Mouse (Mus musculus) thymus, adult 18-20 months (tissue): Measurements from ENCODE around the gene Supt4a.

Source experiments
- DNase-seq, 2 experiments: peaks; one replicate each; pipeline ENCODE4 v3.0.0; 2022; ENCODE audit warnings: mixed read lengths in 2 of 2

Supt4a gene

GRCm38 (mm10) chr11:87737175-87737740 is at the start of gene Supt4a:
Gene Supt4a, plus strand, starts transcription at chr11:87737552.
- DNase-seq, result peak; percentile 93 to 95

DNA sequence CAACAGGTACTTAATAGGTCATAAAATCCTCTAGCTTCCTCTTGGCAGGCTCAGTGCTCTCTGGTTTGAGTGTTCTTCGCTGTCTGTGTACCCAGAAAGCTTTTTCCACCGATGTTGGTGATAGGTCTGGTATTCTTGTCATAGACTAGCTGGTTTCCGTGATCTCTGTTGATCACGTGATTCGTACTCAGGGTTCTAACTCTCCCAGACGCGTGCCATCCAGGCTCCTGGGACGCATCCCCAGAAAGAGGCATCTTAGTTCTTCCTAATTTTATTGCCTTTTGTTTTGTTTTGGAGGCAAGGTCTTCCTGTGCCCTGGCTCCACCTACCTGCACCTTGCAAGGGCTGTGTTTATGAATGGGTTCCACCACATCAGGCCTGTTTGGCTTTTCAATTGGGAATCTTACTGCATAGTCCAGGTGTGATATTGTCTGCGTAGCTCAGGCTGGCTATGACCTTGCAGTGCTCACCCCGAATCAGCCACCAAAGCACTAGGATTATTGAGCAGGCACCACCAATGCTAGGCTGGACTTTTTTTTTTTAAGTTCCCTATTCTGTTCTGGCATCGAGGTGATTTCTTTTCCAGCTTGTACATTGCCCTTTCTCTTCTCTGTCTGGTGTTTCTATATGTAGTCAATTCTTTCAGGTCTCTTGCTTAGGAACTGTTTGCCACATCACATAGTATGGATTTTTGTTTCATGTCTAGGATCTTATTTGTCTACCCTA is 48.7 kb upstream of the Supt4a start:
- no peak for DNase-seq

GRCm38 (mm10) chr11:87689402-87689808 is 47.9 kb upstream of the Supt4a start:
- no peak for DNase-seq

- DNase-seq, result no peak
Observed at GRCm38 (mm10) chr11:87690054-87690740, 47.2 kb upstream of the Supt4a start.

DNA sequence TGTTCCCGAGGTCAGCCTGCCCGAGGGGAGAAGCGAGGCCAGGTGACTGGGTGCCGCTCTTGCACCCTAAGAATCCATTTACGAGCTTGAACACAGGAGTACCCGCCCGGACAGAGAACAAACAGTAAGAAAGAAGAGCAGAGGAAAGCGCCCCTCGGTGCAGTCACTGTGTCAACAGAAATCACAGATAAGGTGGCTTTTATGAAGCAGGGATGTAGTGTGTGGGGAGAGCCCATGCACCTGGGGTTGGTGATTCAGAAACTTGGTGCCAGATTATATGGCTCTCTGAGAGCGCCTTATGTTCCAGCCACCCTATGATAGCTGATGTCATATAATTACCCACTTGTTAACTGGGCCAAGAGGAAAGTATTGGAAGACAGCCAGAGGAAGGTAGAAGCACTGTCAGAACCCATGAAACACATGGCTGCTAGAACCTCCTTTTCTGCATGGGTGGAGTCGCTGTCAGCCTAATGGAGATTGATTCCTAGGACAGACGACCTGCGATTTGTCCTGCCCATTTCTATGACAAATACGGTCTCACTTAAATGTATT is 40.1 kb upstream of the Supt4a start:
- no peak for DNase-seq

DNA sequence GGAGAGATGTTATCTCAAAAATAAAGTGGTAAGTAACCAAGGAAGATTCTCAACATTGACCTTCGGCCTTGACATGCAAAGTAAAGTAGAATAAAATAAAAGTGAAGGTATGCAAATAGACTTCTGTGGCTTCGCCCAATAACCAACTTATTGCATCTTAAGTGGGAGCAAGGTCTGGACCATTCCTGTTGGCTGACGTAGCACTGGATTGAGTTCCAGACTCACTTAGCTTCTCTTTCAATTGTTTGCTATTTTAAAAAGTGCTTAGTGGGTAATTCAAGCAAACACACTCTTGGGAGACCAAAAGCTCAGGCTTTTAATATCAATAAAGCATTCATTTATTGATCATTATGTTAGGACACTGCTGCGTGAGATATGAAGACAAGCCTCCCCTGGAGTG is 39.2 kb upstream of the Supt4a start:
- DNase-seq, result no peak

GRCm38 (mm10) chr11:87701108-87701507 is 36.2 kb upstream of the Supt4a start:
- DNase-seq, result no peak

- no peak for DNase-seq
Observed at GRCm38 (mm10) chr11:87701877-87702620, 35.3 kb upstream of the Supt4a start.

DNA sequence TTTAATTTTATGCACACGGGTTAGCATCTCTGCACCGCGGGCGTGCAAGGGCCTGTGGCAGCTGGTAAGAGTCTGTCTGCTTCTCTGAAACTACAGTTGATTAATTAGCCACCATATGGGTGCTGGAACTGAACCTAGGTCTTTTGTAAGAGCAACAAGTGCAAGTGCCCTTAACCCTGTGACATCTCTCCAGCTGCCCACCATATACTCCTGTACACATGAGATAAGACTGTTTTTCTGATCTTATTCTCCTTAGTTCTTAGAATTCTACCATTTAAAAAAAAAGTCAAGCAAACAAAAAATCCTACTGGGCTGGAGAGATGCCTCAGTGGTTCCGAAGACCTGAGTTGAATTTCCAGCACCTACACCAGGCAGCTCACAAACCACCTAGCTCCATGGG is 33.7 kb upstream of the Supt4a start:
- no peak for DNase-seq

DNA sequence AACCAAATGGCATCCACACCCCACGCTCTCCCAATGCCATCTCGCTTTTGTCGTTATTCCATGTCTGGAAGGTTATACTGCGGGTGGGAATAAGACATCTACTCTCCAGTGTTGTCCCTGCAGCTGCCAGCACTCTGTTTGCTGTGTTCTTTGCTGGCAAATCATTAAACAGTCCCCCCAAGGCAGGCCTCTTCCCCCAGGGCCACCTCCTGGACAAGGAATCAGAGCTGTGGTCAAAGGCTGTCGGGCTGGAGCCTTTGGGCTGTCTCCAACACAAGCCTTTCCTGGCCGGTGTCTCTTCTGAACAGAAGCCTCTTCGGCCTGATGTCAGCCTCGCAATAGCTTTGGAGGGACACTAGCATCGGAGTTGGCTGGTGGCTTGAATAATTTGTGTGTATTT is 33.1 kb upstream of the Supt4a start:
- DNase-seq, result no peak

- no peak for DNase-seq
Observed at GRCm38 (mm10) chr11:87707570-87707969, 29.8 kb upstream of the Supt4a start.

- no peak for DNase-seq
Observed at GRCm38 (mm10) chr11:87708979-87709378, 28.4 kb upstream of the Supt4a start.

DNA sequence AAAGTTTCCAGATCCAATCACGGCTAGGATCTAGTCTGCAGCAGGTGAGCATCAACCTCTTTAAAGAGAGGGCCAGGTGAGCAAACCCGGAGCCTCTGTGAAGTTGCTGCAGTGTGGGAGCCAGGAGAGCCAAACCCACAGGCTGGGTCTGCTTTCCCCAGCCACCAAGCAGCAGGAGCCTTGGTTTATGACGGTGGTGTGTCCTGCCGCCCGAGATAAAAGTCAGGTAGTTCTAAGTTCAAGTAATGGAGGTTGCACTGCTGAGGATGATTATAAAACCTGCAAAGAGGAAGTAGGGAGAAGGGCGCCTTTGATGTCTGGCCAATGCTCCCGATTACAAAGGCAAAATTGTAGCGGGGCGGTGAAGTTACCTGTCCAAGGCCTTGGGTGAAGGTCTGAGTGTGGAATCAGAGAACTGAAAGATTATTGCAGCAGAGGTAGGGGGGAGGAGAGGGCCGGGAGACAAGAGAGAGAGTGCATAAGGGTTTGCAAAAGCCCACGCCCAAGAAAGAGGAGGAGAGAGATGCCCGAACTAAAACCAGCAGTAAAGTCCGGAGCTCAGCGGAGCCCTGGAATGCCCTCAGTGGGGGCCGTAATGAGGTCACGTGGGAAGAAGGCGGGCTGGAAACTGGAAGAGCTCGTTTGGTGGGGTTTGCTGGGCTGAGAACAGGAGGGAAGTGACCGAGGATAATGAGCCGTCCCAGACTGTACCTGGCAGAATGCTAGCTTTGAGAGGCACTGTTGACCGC is 27.7 kb upstream of the Supt4a start:
- DNase-seq, result no peak

DNA sequence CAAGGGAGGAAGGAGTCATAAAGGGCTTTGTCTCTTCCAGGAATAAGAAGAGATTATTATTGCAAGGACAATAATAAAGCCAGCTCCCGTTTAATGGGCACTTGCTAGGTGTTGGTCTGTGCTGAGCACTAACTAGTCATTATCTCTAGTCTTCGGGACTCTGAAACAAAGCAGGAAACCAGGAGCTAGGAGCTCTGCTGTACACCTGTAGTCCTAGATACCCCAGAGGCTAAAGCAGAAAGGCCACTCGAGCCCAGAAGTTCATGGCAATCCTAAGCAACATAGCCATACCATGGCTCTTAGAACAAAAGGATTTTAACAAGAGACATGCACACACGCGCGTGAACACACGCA is 27.1 kb upstream of the Supt4a start:
- DNase-seq, result no peak

DNA sequence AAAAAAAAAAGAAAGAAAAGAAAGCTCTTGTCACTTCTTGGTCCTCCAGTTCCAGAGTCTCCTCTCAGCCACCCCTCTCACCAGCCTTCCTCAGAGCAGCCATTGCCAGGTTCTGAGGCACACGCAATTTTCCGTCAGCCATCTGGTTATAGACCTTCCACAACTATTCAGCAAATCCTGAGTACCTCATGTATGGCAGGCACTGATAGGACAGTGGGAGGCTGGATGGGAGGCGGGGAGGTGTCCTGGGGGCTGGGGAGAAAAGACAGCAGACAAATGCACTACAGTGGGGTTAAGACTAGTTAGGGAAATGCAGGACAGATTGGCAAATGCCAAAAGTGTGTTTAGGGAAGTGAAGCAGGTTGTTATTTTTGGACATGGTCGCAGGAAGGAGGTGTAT is 25.2 kb upstream of the Supt4a start:
- no peak for DNase-seq

DNA sequence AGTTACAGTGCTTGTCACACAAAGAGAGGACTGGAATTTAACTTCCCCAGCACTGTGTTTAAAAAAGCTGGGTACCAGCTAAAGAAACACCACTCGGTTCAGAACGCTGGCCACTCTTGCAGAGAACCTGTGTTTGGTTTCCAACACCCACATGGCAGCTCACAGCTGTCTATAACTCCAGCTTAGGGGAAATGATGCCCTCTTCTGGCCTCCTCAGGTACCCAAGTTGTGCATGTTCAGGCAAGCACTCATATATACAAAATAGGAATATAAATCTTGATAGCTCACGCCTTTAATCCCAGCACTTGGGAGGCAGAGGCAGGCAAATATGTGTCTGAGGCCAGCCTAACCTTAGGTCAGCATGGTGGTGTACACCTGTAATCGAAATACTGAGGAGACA is 21.4 kb upstream of the Supt4a start:
- DNase-seq, result no peak

DNA sequence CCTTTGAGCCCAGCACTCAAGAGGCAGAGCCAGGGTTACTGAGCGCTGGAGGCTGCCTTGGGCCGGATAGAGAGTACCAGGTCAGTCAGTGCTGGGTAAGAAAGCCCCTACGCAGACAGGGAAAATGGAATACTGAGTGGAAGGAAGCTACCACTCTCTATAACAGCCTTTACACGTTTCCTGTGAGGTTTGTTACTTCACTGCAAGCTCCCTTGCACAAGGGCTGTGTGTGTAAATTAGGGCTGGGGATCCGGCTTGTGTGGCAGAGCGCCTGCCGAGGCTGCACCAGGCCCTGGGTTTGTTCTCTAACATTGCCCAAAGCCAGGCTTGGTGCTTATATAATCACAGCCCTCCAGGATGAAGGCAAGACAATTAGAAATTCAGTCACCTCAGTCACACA is 17.8 kb upstream of the Supt4a start:
- DNase-seq, result no peak

GRCm38 (mm10) chr11:87720324-87720723 is 17.0 kb upstream of the Supt4a start:
- peak; percentile 62 to 74 for DNase-seq

DNA sequence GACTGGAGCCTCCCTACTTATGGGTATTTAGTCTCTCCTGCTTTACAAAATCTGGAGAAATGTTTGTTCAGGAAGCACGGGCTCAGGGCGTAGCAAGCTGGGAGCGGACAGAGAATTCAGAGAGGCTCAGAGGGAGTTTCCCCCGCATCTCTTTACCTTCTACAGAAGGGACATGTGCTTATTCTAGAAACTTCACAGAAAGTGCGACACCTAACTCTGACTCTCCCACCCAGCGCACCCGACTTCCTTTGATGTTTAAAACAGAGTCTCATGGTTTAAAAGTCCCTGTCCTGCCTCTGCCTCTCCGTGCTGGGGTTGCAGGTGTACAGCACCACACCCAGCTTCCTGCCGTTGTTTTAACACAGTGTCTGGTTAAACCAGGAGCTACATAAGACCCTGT is 16.5 kb upstream of the Supt4a start:
- peak; percentile 78 to 91 for DNase-seq

DNA sequence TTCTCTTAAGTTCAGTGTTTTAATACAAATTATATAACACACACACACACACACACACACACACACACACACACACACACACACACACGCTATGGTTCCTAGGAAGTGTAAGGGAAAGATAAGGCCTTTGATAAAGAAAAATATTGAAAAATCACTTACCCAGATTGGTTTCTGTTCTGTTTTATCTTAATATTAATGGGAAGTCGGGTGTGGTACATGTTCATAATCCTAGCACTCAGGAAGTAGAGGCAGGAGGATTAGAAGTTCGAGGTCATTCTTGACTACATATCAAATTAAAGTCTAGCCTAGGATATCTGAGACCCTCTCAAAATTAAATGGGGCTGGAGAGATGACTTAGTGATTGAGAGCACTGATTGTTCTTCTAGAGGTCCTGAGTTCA is 15.2 kb upstream of the Supt4a start:
- DNase-seq, result no peak

- DNase-seq, result no peak
Observed at GRCm38 (mm10) chr11:87722891-87723290, 14.5 kb upstream of the Supt4a start.

DNA sequence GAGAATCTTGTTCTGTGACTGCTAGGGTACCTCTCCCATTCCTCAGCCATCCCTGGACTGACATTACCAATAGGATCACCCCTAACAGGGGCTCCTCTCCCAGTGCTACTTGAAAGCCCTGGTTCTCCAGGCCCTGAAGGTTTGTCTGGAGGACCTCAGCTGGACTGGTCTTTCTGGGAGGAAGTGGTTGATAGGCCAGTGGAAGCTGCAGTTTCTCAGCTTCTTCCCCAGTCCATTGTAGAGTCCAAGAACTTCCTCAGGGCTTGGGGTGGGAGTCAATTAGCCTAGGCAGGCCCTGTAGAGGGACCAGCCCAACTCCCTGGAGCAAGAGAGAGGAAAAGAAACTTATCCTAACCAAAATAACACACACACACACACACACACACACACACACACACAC is 11.8 kb upstream of the Supt4a start:
- no peak for DNase-seq
